Mouse (Mus musculus) stomach, embryonic 16.5 days (tissue): ENCODE measurements at regions not wholly inside any gene's neighbourhood (a gene's known extent, or its start where the extent isn't known, plus 50 kb on each side); places are given as distances from the start of the nearest gene placed in this dataset.

ENCODE experiments used
- ATAC-seq: fragments of 200-750 bp; cut with Nextera tagmentation; 2 replicates; pipeline ENCODE4 v1.8.0; 2017; ENCODE audit warnings: moderate number of reproducible peaks, moderate TSS enrichment; ENCODE audit not compliant: insufficient read depth, low FRiP score
- H3K27ac ChIP-seq: fragments of 300-500 bp; sonication (generic); 2 replicates; pipeline ENCODE4 v1.5.1; 2014; ENCODE audit warnings: low read length
- H3K27me3 ChIP-seq: fragments of 300-500 bp; sonication (generic); 2 replicates; pipeline ENCODE4 v1.6.1; 2014; ENCODE audit warnings: low read length, control low read depth, mixed read lengths; ENCODE audit not compliant: control insufficient read depth, insufficient read depth
- H3K36me3 ChIP-seq: fragments of 300-500 bp; sonication (generic); 2 replicates; pipeline ENCODE4 v1.6.1; 2014; ENCODE audit warnings: low read length; ENCODE audit not compliant: control insufficient read depth, insufficient read depth
- H3K4me1 ChIP-seq: fragments of 300-500 bp; sonication (generic); 2 replicates; pipeline ENCODE4 v1.6.1; 2014; ENCODE audit warnings: low read length, control low read depth, mixed read lengths; ENCODE audit not compliant: control insufficient read depth, insufficient read depth
- H3K4me2 ChIP-seq: fragments of 300-500 bp; sonication (generic); 2 replicates; pipeline ENCODE4 v1.6.1; 2014; ENCODE audit warnings: low read depth, low read length, mixed read lengths
- H3K4me3 ChIP-seq: fragments of 300-500 bp; sonication (generic); replicated peaks from 2 replicates; pipeline ENCODE4 v1.5.1; 2014; ENCODE audit warnings: mild to moderate bottlenecking, low read length
- H3K9ac ChIP-seq: fragments of 300-500 bp; sonication (generic); 2 replicates; pipeline ENCODE4 v1.6.1; 2014; ENCODE audit warnings: low read length
- H3K9me3 ChIP-seq: fragments of 300-500 bp; sonication (generic); replicated peaks from 2 replicates; pipeline ENCODE4 v1.6.1; 2016; ENCODE audit warnings: low read length, control low read depth; ENCODE audit not compliant: control insufficient read depth
- WGBS: fragments of 180-500 bp; shearing (Covaris S2); extraction: QIAGEN DNeasy Blood & Tissue Kit; methylation state at CpG from one replicate; pipeline ENCODE4 v1.1.7; 2014; 5-methylcytosine and 5-hydroxymethylcytosine counted together

DNA sequence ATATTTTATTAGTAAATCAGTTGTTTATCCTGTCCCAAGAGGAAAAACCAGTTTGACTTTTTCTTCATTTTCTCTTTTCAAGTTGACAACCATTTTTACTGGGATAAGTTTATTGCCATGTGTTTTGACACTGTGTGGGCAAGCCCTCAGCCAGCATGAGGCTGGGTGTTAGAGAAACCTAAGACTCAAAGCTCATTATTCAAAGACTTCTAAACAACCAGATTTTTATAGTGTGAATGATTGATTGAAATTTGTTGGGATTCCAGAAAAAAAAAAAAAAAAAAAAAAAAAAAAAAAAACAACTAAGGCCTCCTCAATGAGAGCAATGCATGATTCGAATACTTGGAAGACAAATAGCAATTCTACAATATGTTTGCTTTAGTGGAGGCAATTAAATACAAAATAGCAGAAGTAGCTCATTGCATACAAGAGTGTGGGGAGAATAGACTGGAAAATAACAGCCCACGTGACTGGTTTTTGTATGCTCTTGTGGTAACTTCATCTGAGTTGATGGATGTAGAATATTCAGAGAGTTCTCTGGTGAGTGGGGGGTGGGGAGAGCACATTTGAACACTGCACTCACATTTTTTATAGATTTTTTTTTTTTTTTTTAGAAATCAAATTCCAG is 70.9 kb upstream of the Btg1 start:
- H3K4me1 ChIP-seq = no peaks in the 10 kb centered on the region
- H3K4me3 ChIP-seq = no peak overlapping the region
- WGBS = 58% methylated on average over 2 of the region's 2 CpGs
- no peak overlapping the region for H3K9ac ChIP-seq
- no peaks in the 10 kb centered on the region for H3K27me3 ChIP-seq
- H3K4me2 ChIP-seq = no peak overlapping the region
- ATAC-seq = no peak
- H3K27ac ChIP-seq = no peak overlapping the region
- H3K9me3 ChIP-seq = no peaks in the 10 kb centered on the region
- no peaks in the 10 kb centered on the region for H3K36me3 ChIP-seq

DNA sequence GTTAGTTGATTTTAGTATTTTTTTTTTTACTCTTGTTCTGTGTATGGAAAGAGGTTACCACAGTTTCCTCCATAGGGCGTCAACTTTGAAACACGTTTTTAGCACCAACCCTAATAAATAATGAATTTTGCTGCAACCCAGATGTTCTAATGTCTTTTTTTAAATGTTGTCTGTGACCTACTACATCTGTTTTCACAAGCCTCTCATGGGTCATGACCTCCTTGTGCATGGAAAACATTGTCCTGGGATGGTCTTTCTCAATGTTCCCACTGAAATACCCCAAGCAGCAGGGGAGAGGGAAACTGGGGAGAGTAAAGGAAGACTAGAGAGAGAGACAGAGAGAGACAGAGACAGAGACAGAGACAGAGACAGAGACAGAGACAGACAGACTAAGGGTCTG is 67.2 kb upstream of the Btg1 start:
- Histone ChIP-seq H3K36me3 (no peaks in the 10 kb centered on the region), H3K27me3 (no peaks in the 10 kb centered on the region), H3K9ac (no peak overlapping the region), H3K9me3 (no peaks in the 10 kb centered on the region), H3K4me2 (no peak overlapping the region), H3K27ac (no peak overlapping the region), H3K4me3 (no peak overlapping the region), H3K4me1 (no peaks in the 10 kb centered on the region)
- WGBS = 55% methylated on average over 2 of the region's 2 CpGs
- no peak for ATAC-seq

- no peak overlapping the region for H3K4me2 ChIP-seq
- H3K9me3 ChIP-seq = no peaks in the 10 kb centered on the region
- no peaks in the 10 kb centered on the region for H3K36me3 ChIP-seq
- H3K4me3 ChIP-seq = no peak overlapping the region
- no peaks in the 10 kb centered on the region for H3K4me1 ChIP-seq
- H3K27me3 ChIP-seq = no peaks in the 10 kb centered on the region
- no peak for ATAC-seq
- H3K27ac ChIP-seq = no peak overlapping the region
- H3K9ac ChIP-seq = no peak overlapping the region
- WGBS = 73% methylated on average over 4 of the region's 4 CpGs
Observed at GRCm38 (mm10) chr10:96550266-96550665, 66.5 kb upstream of the Btg1 start.

GRCm38 (mm10) chr10:96557336-96557735 is 59.5 kb upstream of the Btg1 start:
- Histone ChIP-seq H3K9ac (no peak overlapping the region), H3K4me2 (no peak overlapping the region), H3K4me3 (no peak overlapping the region), H3K4me1 (no peaks in the 10 kb centered on the region), H3K27me3 (no peaks in the 10 kb centered on the region), H3K9me3 (no peaks in the 10 kb centered on the region; the same call in 1 of the 2 replicates), H3K27ac (no peak overlapping the region), H3K36me3 (no peaks in the 10 kb centered on the region)
- WGBS = 48% methylated on average over 2 of the region's 2 CpGs
- no peak for ATAC-seq

GRCm38 (mm10) chr10:96565343-96565742 is 51.5 kb upstream of the Btg1 start:
- no peaks in the 10 kb centered on the region for H3K36me3 ChIP-seq
- H3K4me1 ChIP-seq = no peaks in the 10 kb centered on the region
- no peak for ATAC-seq
- H3K4me2 ChIP-seq = no peak overlapping the region
- no peak overlapping the region for H3K27ac ChIP-seq
- H3K4me3 ChIP-seq = no peak overlapping the region
- H3K9ac ChIP-seq = no peak overlapping the region
- no peaks in the 10 kb centered on the region; the same call in none of the 2 replicates for H3K9me3 ChIP-seq
- no peaks in the 10 kb centered on the region for H3K27me3 ChIP-seq
